Mouse (Mus musculus) small intestine, adult 2 months (tissue): Measurements from ENCODE around the gene Cep295.

Experiments used
- CTCF ChIP-seq: fragments of 200-500 bp; IDR thresholded peaks from 2 replicates; pipeline ENCODE4 v1.5.1; 2012; ENCODE audit warnings: low read depth, mild to moderate bottlenecking, control low read depth, inconsistent platforms, low read length, moderate library complexity, mixed read lengths; ENCODE audit not compliant: insufficient replicate concordance, insufficient read length; ENCODE audit errors: extremely low read depth
- POLR2A ChIP-seq: fragments of 200-500 bp; IDR thresholded peaks from 2 replicates; pipeline ENCODE4 v1.6.1; 2012; ENCODE audit warnings: low read depth, mild to moderate bottlenecking, control low read depth, inconsistent platforms, low read length, moderate library complexity

DNA sequence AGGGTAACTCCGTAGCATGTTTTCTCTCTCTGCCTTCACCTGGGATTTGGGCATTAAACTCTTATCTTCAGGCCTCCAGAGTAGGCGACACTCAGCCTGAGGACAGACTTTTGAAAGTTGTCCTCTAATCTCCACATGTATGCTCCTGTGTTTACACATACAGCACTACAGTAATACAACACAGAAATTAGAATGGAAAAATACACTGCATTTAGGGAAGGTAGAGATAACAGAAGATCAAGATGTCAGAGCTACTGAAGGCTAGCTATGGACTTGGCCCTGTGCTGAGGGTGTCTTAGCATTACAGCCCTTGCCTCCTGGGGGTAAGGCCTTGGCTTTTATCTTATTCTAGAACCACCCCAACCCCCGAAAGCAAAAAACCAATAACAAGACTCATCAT lies 69.2 kb downstream of the Cep295 start:
- TF ChIP-seq POLR2A = no peak
- no peak for TF ChIP-seq CTCF
